Mouse (Mus musculus) thymus, adult 2 months (tissue): ENCODE data around the gene Chd9.

ENCODE experiments used
- CTCF ChIP-seq: fragments of 200-500 bp; IDR thresholded peaks from 2 replicates; pipeline ENCODE4 v1.5.1; 2012; ENCODE audit warnings: mild to moderate bottlenecking, control low read depth, low read length, moderate library complexity, borderline replicate concordance; ENCODE audit not compliant: control insufficient read depth, poor library complexity, insufficient read depth; ENCODE audit errors: extremely low read depth
- POLR2A ChIP-seq: fragments of 200-500 bp; IDR thresholded peaks from 2 replicates; pipeline ENCODE4 v1.6.1; 2012; ENCODE audit warnings: mild to moderate bottlenecking, low read length, control low read depth, moderate library complexity; ENCODE audit not compliant: control insufficient read depth, poor library complexity, insufficient read depth; ENCODE audit errors: extremely low read depth

GRCm38 (mm10) chr8:90894231-90894914 lies 66.2 kb downstream of the Chd9 start:
- TF ChIP-seq CTCF (no peak), POLR2A (no peak)
